Mouse (Mus musculus) MEL (cell line): Measurements from ENCODE around the gene Tmem150a. TPM values are rescaled to one million over a fixed set of nuclear protein-coding genes. Genes with fewer than 3 reads are reported as not detected.

Experiments used
- DNase-seq: peaks from one replicate; pipeline ENCODE4 v3.0.0; 2011; ENCODE audit warnings: low read depth, low spot score
- H3K27ac ChIP-seq: 2 replicates; pipeline ENCODE4 v1.5.1; 2012; ENCODE audit warnings: low read depth, mild to moderate bottlenecking, control low read depth, low read length, moderate library complexity; ENCODE audit not compliant: control insufficient read depth
- H3K27me3 ChIP-seq, 2 experiments: fragments of 150-350 bp in 1 of 2; sonication (generic) in 1 of 2; 2 replicates each; pipeline ENCODE4 v1.6.1; 2012; ENCODE audit warnings: low read length in 2 of 2, mild to moderate bottlenecking in 2 of 2, improper control_type of control experiment in 1 of 2, moderate library complexity in 1 of 2; ENCODE audit not compliant: insufficient read depth in 2 of 2, control insufficient read depth in 1 of 2
- H3K36me3 ChIP-seq, 2 experiments: 2 replicates each; pipeline ENCODE4 v1.6.1; 2012 to 2014; ENCODE audit warnings: low read length in 2 of 2, improper control_type of control experiment in 1 of 2, inconsistent platforms in 1 of 2, mild to moderate bottlenecking in 1 of 2; ENCODE audit not compliant: insufficient read depth in 2 of 2, control insufficient read depth in 1 of 2
- H3K4me1 ChIP-seq, 2 experiments: fragments of 150-350 bp in 1 of 2; sonication (generic) in 1 of 2; 2 replicates each; pipeline ENCODE4 v1.6.1; 2012; ENCODE audit warnings: low read length in 2 of 2, improper control_type of control experiment in 1 of 2, mild to moderate bottlenecking in 1 of 2; ENCODE audit not compliant: insufficient read depth in 2 of 2, control insufficient read depth in 1 of 2
- H3K4me3 ChIP-seq, 2 experiments: fragments of 150-350 bp in 1 of 2; sonication (generic) in 1 of 2; 2 replicates each; pipeline ENCODE4 v1.5.1; 2012; ENCODE audit warnings: low read depth in 2 of 2, low read length in 2 of 2, mild to moderate bottlenecking in 2 of 2, moderate library complexity in 2 of 2, control low read depth in 1 of 2, improper control_type of control experiment in 1 of 2; ENCODE audit not compliant: control insufficient read depth in 1 of 2, insufficient read depth in 1 of 2
- H3K79me2 ChIP-seq: 2 replicates; pipeline ENCODE4 v1.6.1; 2012; ENCODE audit warnings: mild to moderate bottlenecking, low read length, moderate library complexity; ENCODE audit not compliant: control insufficient read depth, poor library complexity, insufficient read depth
- H3K9ac ChIP-seq: 2 replicates; pipeline ENCODE4 v1.6.1; 2012; ENCODE audit warnings: low read depth, mild to moderate bottlenecking, control low read depth, low read length, moderate library complexity; ENCODE audit not compliant: control insufficient read depth, poor library complexity, severe bottlenecking
- H3K9me3 ChIP-seq: fragments of 150-350 bp; sonication (generic); replicated peaks from 2 replicates; pipeline ENCODE4 v1.6.1; 2012; ENCODE audit warnings: mild to moderate bottlenecking, low read length, improper control_type of control experiment, moderate library complexity; ENCODE audit not compliant: insufficient read depth
- BHLHE40 ChIP-seq: IDR thresholded peaks from 2 replicates; pipeline ENCODE4 v1.6.1; 2012; ENCODE audit warnings: low read depth, mild to moderate bottlenecking, inconsistent platforms, low read length, improper control_type of control experiment, borderline replicate concordance
- CHD1 ChIP-seq: IDR thresholded peaks from 2 replicates; pipeline ENCODE4 v1.6.1; 2012; ENCODE audit warnings: low read depth, mild to moderate bottlenecking, inconsistent platforms, low read length, improper control_type of control experiment
- CHD2 ChIP-seq: IDR thresholded peaks from 2 replicates; pipeline ENCODE4 v1.6.1; 2011; ENCODE audit warnings: low read length, improper control_type of control experiment
- E2F4 ChIP-seq: IDR thresholded peaks from 2 replicates; pipeline ENCODE4 v1.6.1; 2011; ENCODE audit warnings: low read depth, low read length, improper control_type of control experiment, borderline replicate concordance
- ELF1 ChIP-seq: IDR thresholded peaks from 2 replicates; pipeline ENCODE4 v1.6.1; 2014; ENCODE audit warnings: low read depth, mild to moderate bottlenecking, inconsistent platforms, low read length, improper control_type of control experiment, moderate library complexity
- EP300 ChIP-seq, 2 experiments: IDR thresholded peaks; 2 replicates each; pipeline ENCODE4 v1.6.1; 2011; ENCODE audit warnings: improper control_type of control experiment in 2 of 2, low read length in 2 of 2, low read depth in 1 of 2, mild to moderate bottlenecking in 1 of 2
- ETS1 ChIP-seq: IDR thresholded peaks from 2 replicates; pipeline ENCODE4 v1.6.1; 2012; ENCODE audit warnings: low read depth, mild to moderate bottlenecking, inconsistent platforms, low read length, improper control_type of control experiment, moderate library complexity
- GABPA ChIP-seq: IDR thresholded peaks from 2 replicates; pipeline ENCODE4 v1.6.1; 2012; ENCODE audit warnings: low read depth, mild to moderate bottlenecking, inconsistent platforms, low read length, improper control_type of control experiment, moderate library complexity
- GATA1 ChIP-seq: IDR thresholded peaks from 2 replicates; pipeline ENCODE4 v1.6.1; 2011; ENCODE audit warnings: low read depth, low read length, improper control_type of control experiment
- HCFC1 ChIP-seq: IDR thresholded peaks from 2 replicates; pipeline ENCODE4 v1.6.1; 2012; ENCODE audit warnings: low read depth, mild to moderate bottlenecking, inconsistent platforms, low read length, improper control_type of control experiment, moderate library complexity
- JUND ChIP-seq: IDR thresholded peaks from 2 replicates; pipeline ENCODE4 v1.6.1; 2011; ENCODE audit warnings: low read depth, mild to moderate bottlenecking, improper control_type of control experiment, low read length
- MAFK ChIP-seq: IDR thresholded peaks from 2 replicates; pipeline ENCODE4 v1.6.1; 2011; ENCODE audit warnings: low read depth, mild to moderate bottlenecking, low read length, improper control_type of control experiment, borderline replicate concordance
- MAX ChIP-seq: IDR thresholded peaks from 2 replicates; pipeline ENCODE4 v1.6.1; 2011; ENCODE audit warnings: low read length, improper control_type of control experiment
- MAZ ChIP-seq: IDR thresholded peaks from 2 replicates; pipeline ENCODE4 v1.6.1; 2012; ENCODE audit warnings: low read depth, mild to moderate bottlenecking, inconsistent platforms, low read length, improper control_type of control experiment
- MXI1 ChIP-seq: IDR thresholded peaks from 2 replicates; pipeline ENCODE4 v1.6.1; 2011; ENCODE audit warnings: mild to moderate bottlenecking, low read depth, low read length, improper control_type of control experiment
- MYB ChIP-seq: IDR thresholded peaks from 2 replicates; pipeline ENCODE4 v1.6.1; 2011; ENCODE audit warnings: mild to moderate bottlenecking, low read depth, low read length, improper control_type of control experiment
- MYC ChIP-seq: IDR thresholded peaks from 2 replicates; pipeline ENCODE4 v1.6.1; 2011; ENCODE audit warnings: low read depth, mild to moderate bottlenecking, low read length, improper control_type of control experiment, moderate library complexity
- NELFE ChIP-seq: IDR thresholded peaks from 2 replicates; pipeline ENCODE4 v1.6.1; 2011; ENCODE audit warnings: low read depth, low read length, improper control_type of control experiment
- NRF1 ChIP-seq: IDR thresholded peaks from 2 replicates; pipeline ENCODE4 v1.6.1; 2014; ENCODE audit warnings: low read depth, mild to moderate bottlenecking, inconsistent platforms, low read length, improper control_type of control experiment, moderate library complexity; ENCODE audit not compliant: poor library complexity, insufficient read depth, severe bottlenecking
- POLR2A ChIP-seq, 2 experiments: IDR thresholded peaks; 2 replicates each; pipeline ENCODE4 v1.6.1; 2011 to 2012; ENCODE audit warnings: low read length in 2 of 2, mild to moderate bottlenecking in 2 of 2, control low read depth in 1 of 2, improper control_type of control experiment in 1 of 2, low read depth in 1 of 2, moderate library complexity in 1 of 2; ENCODE audit not compliant: control insufficient read depth in 1 of 2, insufficient read depth in 1 of 2, poor library complexity in 1 of 2
- POLR2AphosphoS2 ChIP-seq: IDR thresholded peaks from 2 replicates; pipeline ENCODE4 v1.6.1; 2011; ENCODE audit warnings: low read length, improper control_type of control experiment
- POLR2AphosphoS5 ChIP-seq: IDR thresholded peaks from 2 replicates; pipeline ENCODE4 v1.6.1; 2012; ENCODE audit warnings: low read depth, borderline replicate concordance, mild to moderate bottlenecking, inconsistent platforms, low read length, moderate library complexity, mixed read lengths
- RAD21 ChIP-seq: IDR thresholded peaks from 2 replicates; pipeline ENCODE4 v1.6.1; 2011; ENCODE audit warnings: mild to moderate bottlenecking, low read depth, low read length, improper control_type of control experiment
- RCOR1 ChIP-seq: IDR thresholded peaks from 2 replicates; pipeline ENCODE4 v1.6.1; 2012; ENCODE audit warnings: low read depth, mild to moderate bottlenecking, inconsistent platforms, low read length, improper control_type of control experiment
- SIN3A ChIP-seq: IDR thresholded peaks from 2 replicates; pipeline ENCODE4 v1.6.1; 2012; ENCODE audit warnings: low read length, improper control_type of control experiment, inconsistent platforms
- SMC3 ChIP-seq: IDR thresholded peaks from 2 replicates; pipeline ENCODE4 v1.6.1; 2011; ENCODE audit warnings: low read depth, low read length, improper control_type of control experiment
- TAL1 ChIP-seq: IDR thresholded peaks from 2 replicates; pipeline ENCODE4 v1.6.1; 2012; ENCODE audit warnings: mild to moderate bottlenecking, inconsistent platforms, low read length, moderate library complexity, mixed read lengths
- TBP ChIP-seq: IDR thresholded peaks from 2 replicates; pipeline ENCODE4 v1.8.0; 2011; ENCODE audit warnings: low read depth, low read length, improper control_type of control experiment
- TCF12 ChIP-seq: IDR thresholded peaks from 2 replicates; pipeline ENCODE4 v1.6.1; 2014; ENCODE audit warnings: low read depth, mild to moderate bottlenecking, inconsistent platforms, low read length, improper control_type of control experiment, moderate library complexity
- UBTF ChIP-seq: IDR thresholded peaks from 2 replicates; pipeline ENCODE4 v1.6.1; 2012; ENCODE audit warnings: low read depth, mild to moderate bottlenecking, inconsistent platforms, low read length, improper control_type of control experiment, moderate library complexity, borderline replicate concordance; ENCODE audit not compliant: insufficient read depth
- USF1 ChIP-seq: IDR thresholded peaks from 2 replicates; pipeline ENCODE4 v1.6.1; 2014; ENCODE audit warnings: low read depth, mild to moderate bottlenecking, inconsistent platforms, low read length, improper control_type of control experiment, moderate library complexity
- USF2 ChIP-seq, 2 experiments: IDR thresholded peaks; 2 replicates each; pipeline ENCODE4 v1.6.1; 2011 to 2012; ENCODE audit warnings: improper control_type of control experiment in 2 of 2, low read length in 2 of 2, borderline replicate concordance in 1 of 2, inconsistent platforms in 1 of 2, low read depth in 1 of 2, mild to moderate bottlenecking in 1 of 2; ENCODE audit not compliant: insufficient read depth in 1 of 2
- ZC3H11A ChIP-seq: IDR thresholded peaks from 2 replicates; pipeline ENCODE4 v1.6.1; 2012; ENCODE audit warnings: low read depth, mild to moderate bottlenecking, inconsistent platforms, low read length, improper control_type of control experiment
- ZKSCAN1 ChIP-seq: IDR thresholded peaks from 2 replicates; pipeline ENCODE4 v1.6.1; 2012; ENCODE audit warnings: low read depth, mild to moderate bottlenecking, inconsistent platforms, low read length, improper control_type of control experiment, moderate library complexity
- ZMIZ1 ChIP-seq: IDR thresholded peaks from 2 replicates; pipeline ENCODE4 v1.6.1; 2012; ENCODE audit warnings: low read depth, mild to moderate bottlenecking, inconsistent platforms, low read length, improper control_type of control experiment, moderate library complexity
- ZNF384 ChIP-seq: IDR thresholded peaks from 2 replicates; pipeline ENCODE4 v1.6.1; 2012; ENCODE audit warnings: low read depth, mild to moderate bottlenecking, inconsistent platforms, low read length, improper control_type of control experiment
- polyA plus RNA-seq, 2 experiments: library from polyadenylated mRNA; stranded (reverse) in 1 of 2; unstranded in 1 of 2; fragments of >175 nt in 1 of 2; fragments of >200 nt in 1 of 2; gene quantifications; 2 replicates each; pipeline versions ENCODE4 v1.2.1 to v1.2.4; 2012; ENCODE audit warnings: low replicate concordance in 2 of 2, low read depth in 1 of 2; ENCODE audit not compliant: insufficient read length in 2 of 2, insufficient read depth in 1 of 2, missing spikeins in 1 of 2
- total RNA-seq: library from RNA; depleted of rRNA; stranded (reverse); fragments of 300-350 nt; gene quantifications from 2 replicates; pipeline ENCODE4 v1.2.3, GENCODE M21; 2012

Tmem150a gene
- total and polyA plus RNA-seq, 3 experiments = 0.15 to 2.5 TPM; not detected in 1

DNA sequence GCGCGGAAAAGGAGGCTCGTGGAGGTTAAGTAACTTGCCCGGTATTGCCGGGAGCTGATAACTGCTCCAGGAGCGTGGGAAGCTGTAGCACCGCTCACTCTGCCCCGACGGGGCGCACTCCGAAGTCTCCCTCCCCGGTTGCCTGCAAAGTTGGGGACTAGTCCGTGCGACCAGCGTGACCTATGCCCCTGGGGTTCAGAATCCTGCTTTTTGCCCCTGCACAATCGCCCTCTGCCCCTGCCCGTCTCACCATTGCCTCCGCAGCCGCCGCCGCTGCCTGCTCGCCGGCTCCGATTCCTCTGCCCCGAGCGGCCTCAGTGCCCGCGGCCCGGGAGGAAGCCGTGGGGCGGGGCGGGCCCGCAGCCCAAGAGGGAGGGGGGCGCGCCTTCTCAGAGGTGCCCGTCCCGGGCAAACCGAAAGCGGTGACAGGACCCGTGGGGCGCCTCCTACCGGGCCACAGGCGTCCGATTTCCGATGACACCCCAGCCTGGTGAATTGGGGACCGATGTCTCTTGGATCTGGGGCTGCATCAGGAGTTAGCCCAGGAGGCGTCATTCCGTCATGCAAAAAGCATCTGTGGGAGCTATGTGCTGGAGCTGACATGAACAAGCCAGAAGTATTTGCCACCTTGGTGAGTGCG, 25.0 kb downstream of the Tmem150a start, which contains the start of gene Vamp5:
TSS of gene Vamp5 (minus strand) at position 338 of the 640 bp plus-strand sequence.
- peaks cover 8 to 55% of the 10 kb centered on the region in 2 experiments for H3K36me3 ChIP-seq
- no peaks in the 10 kb centered on the region for H3K9me3 ChIP-seq
- DNase-seq = peak; percentile 86
- peaks cover 72% of the 10 kb centered on the region for H3K79me2 ChIP-seq
- H3K4me1 ChIP-seq = peaks cover 17 to 47% of the 10 kb centered on the region in 2 experiments
- H3K4me3 ChIP-seq = peak within 1 kb of the TSS; percentile 82 to 97
- peak within 1 kb of the TSS; percentile 83 for H3K9ac ChIP-seq
- no peaks in the 10 kb centered on the region for H3K27me3 ChIP-seq
- peak within 1 kb of the TSS; percentile 90 for H3K27ac ChIP-seq
- TF ChIP-seq MXI1 = peak; percentile 65
- peak; percentile 92 for TF ChIP-seq MAZ
- peak; percentile 79 for TF ChIP-seq TCF12
- peak; percentile 66 for TF ChIP-seq ZMIZ1
- peak in 1 of 2 experiments; percentile 17; a peak in 1 of 4 replicates for TF ChIP-seq EP300 (IDR thresholded peaks at IDR 0.05; ENCODE audit: low read depth in 1 of 2, low read length in 2 of 2)
- TF ChIP-seq MAFK = no peak
- TF ChIP-seq CHD1 = no peak; the same call in 1 of the 2 replicates
- TF ChIP-seq HCFC1 = peak; percentile 38; the same call in 1 of the 2 replicates
- peak; percentile 64 to 65; a peak in 2 of 4 replicates for TF ChIP-seq POLR2A (IDR thresholded peaks at IDR 0.05; ENCODE audit: control insufficient read depth in 1 of 2, insufficient read depth in 1 of 2, low read depth in 1 of 2, low read length in 2 of 2, poor library complexity in 1 of 2)
- no peak for TF ChIP-seq CHD2
- TF ChIP-seq NRF1 = no peak
- TF ChIP-seq POLR2AphosphoS5 = no peak
- TF ChIP-seq MYB = no peak
- TF ChIP-seq POLR2AphosphoS2 = no peak
- TF ChIP-seq JUND = no peak
- peak; percentile 33; the same call in 1 of the 2 replicates for TF ChIP-seq ETS1
- TF ChIP-seq ZC3H11A = no peak
- TF ChIP-seq RCOR1 = 0 out of 2 replicates have a peak, but pooled peaks have one; percentile 37
- peak; percentile 51 for TF ChIP-seq NELFE
- no peak for TF ChIP-seq GATA1
- no peak for TF ChIP-seq MYC
- no peak for TF ChIP-seq TAL1
- no peak for TF ChIP-seq GABPA
- TF ChIP-seq SMC3 = peak; percentile 29; the same call in 1 of the 2 replicates
- peak; percentile 46; the same call in 1 of the 2 replicates for TF ChIP-seq SIN3A
- TF ChIP-seq RAD21 = no peak; the same call in none of the 2 replicates
- TF ChIP-seq E2F4 = no peak
- TF ChIP-seq BHLHE40 = no peak
- 0 out of 2 replicates have a peak, but pooled peaks have one; percentile 92 for TF ChIP-seq UBTF
- TF ChIP-seq USF1 = no peak
- TF ChIP-seq ZKSCAN1 = no peak
- TF ChIP-seq ELF1 = no peak
- no peak for TF ChIP-seq ZNF384
- no peak for TF ChIP-seq USF2 (IDR thresholded peaks at IDR 0.05; ENCODE audit: borderline replicate concordance in 1 of 2, insufficient read depth in 1 of 2, low read depth in 1 of 2, low read length in 2 of 2)
- TF ChIP-seq MAX = no peak
- TF ChIP-seq TBP = 0 out of 2 replicates have a peak, but pooled peaks have one; percentile 30
